ENCODE assay signal across 8 mouse cellular contexts in genomic region chr7:25754738-25755467, GRCm38 (mm10). TPM values are rescaled to one million over a fixed set of nuclear protein-coding genes. Genes with fewer than 3 reads are reported as not detected.
DNase-seq lines count a peak whose midpoint lies in the region; ATAC-seq and TF ChIP-seq lines count a peak whose summit lies in the region.

TSS of gene Hnrnpul1 (minus strand) at chr7:25754757.

- ATAC-seq in embryonic facial prominence, embryonic 15.5 days (ENCODE audit: insufficient number of reproducible peaks, low FRiP score, low TSS enrichment, low read depth) = peak; percentile 94
- peak; percentile 93 for ATAC-seq in limb, embryonic 14.5 days (ENCODE audit: low FRiP score, low read depth)
- peak; percentile 94 for ATAC-seq in midbrain, postnatal 0 days (ENCODE audit: low FRiP score)

- peak; percentile 27; the same call in 1 of the 2 replicates for TF ChIP-seq CTCF in bone marrow, adult 2 months (IDR thresholded peaks at IDR 0.05; ENCODE audit: control insufficient read depth, insufficient read depth, low read length)
- peak; percentile 72 for TF ChIP-seq CTCF in midbrain, postnatal 0 days (IDR thresholded peaks at IDR 0.05)

- peak; percentile 100 for DNase-seq in 416B (ENCODE audit: low read depth)
- peak; percentile 100 for DNase-seq in heart, adult 8-10 months (ENCODE audit: low spot score)
- peak; percentile 100 for DNase-seq in kidney, adult 9 months
- peak; percentile 100 for DNase-seq in limb, embryonic 14.5 days (ENCODE audit: low spot score)
- DNase-seq in midbrain, postnatal 0 days (ENCODE audit: low spot score) = peak; percentile 99
- DNase-seq in spleen, postnatal 14 days (ENCODE audit: low spot score in 2 of 2) = peak; percentile 99

- peak within 1 kb of the TSS; percentile 83 for H3K4me3 ChIP-seq in bone marrow, adult 2 months (replicated peaks; ENCODE audit: control insufficient read depth, low read depth, low read length)
- H3K4me3 ChIP-seq in embryonic facial prominence, embryonic 15.5 days (replicated peaks) = peak within 1 kb of the TSS; percentile 77
- peak within 1 kb of the TSS; percentile 98 for H3K4me3 ChIP-seq in limb, embryonic 14.5 days (replicated peaks; ENCODE audit: low read length)
- H3K4me3 ChIP-seq in midbrain, postnatal 0 days (ENCODE audit: low read depth, low read length) = peak within 1 kb of the TSS; percentile 98

- peak within 1 kb of the TSS; percentile 89 for H3K4me2 ChIP-seq in embryonic facial prominence, embryonic 15.5 days (replicated peaks)
- H3K4me2 ChIP-seq in limb, embryonic 14.5 days (replicated peaks; ENCODE audit: low read depth, low read length, severe bottlenecking) = peak within 1 kb of the TSS; percentile 96
- peak within 1 kb of the TSS; percentile 70 for H3K4me2 ChIP-seq in midbrain, postnatal 0 days (ENCODE audit: low read depth, low read length, poor library complexity, severe bottlenecking)

- no peaks in the 10 kb centered on the region for H3K9me3 ChIP-seq in embryonic facial prominence, embryonic 15.5 days (replicated peaks)
- H3K9me3 ChIP-seq in limb, embryonic 14.5 days (ENCODE audit: control insufficient read depth, low read length) = no peaks in the 10 kb centered on the region
- H3K9me3 ChIP-seq in midbrain, postnatal 0 days (ENCODE audit: low read length) = no peaks in the 10 kb centered on the region

- peaks cover 33% of the 10 kb centered on the region for H3K36me3 ChIP-seq in embryonic facial prominence, embryonic 15.5 days
- H3K36me3 ChIP-seq in limb, embryonic 14.5 days (ENCODE audit: control insufficient read depth, insufficient read depth, low read length) = peaks cover 40% of the 10 kb centered on the region
- peaks cover 8% of the 10 kb centered on the region for H3K36me3 ChIP-seq in midbrain, postnatal 0 days (ENCODE audit: insufficient read depth, low read length)

- TF ChIP-seq POLR2A in bone marrow, adult 2 months (IDR thresholded peaks at IDR 0.05; ENCODE audit: borderline replicate concordance, control insufficient read depth, low read depth, low read length) = peak; percentile 57; the same call in 1 of the 2 replicates
- TF ChIP-seq POLR2A in limb, embryonic 14.5 days (IDR thresholded peaks at IDR 0.05; ENCODE audit: borderline replicate concordance, extremely low read depth, insufficient read depth, insufficient read length) = no peak; the same call in 1 of the 2 replicates

- H3K9ac ChIP-seq in embryonic facial prominence, embryonic 15.5 days = peak within 1 kb of the TSS; percentile 96
- H3K9ac ChIP-seq in limb, embryonic 14.5 days (ENCODE audit: low read depth, low read length, severe bottlenecking) = peak within 1 kb of the TSS; percentile 99
- H3K9ac ChIP-seq in midbrain, postnatal 0 days (replicated peaks; ENCODE audit: low read length, poor library complexity, severe bottlenecking) = peak within 1 kb of the TSS; percentile 95

- peak within 1 kb of the TSS; percentile 96 for H3K27ac ChIP-seq in bone marrow, adult 2 months (ENCODE audit: control insufficient read depth, insufficient read depth, low read depth, low read length, poor library complexity)
- H3K27ac ChIP-seq in embryonic facial prominence, embryonic 15.5 days (replicated peaks) = peak within 1 kb of the TSS; percentile 99
- peak within 1 kb of the TSS; percentile 97 for H3K27ac ChIP-seq in limb, embryonic 14.5 days (replicated peaks; ENCODE audit: low read depth, low read length)
- peak within 1 kb of the TSS; percentile 96 for H3K27ac ChIP-seq in midbrain, postnatal 0 days (ENCODE audit: low read depth, low read length)

- H3K27me3 ChIP-seq in embryonic facial prominence, embryonic 15.5 days = no peaks in the 10 kb centered on the region
- no peaks in the 10 kb centered on the region for H3K27me3 ChIP-seq in limb, embryonic 14.5 days (ENCODE audit: control insufficient read depth, insufficient read depth, low read length)
- no peaks in the 10 kb centered on the region for H3K27me3 ChIP-seq in midbrain, postnatal 0 days (ENCODE audit: insufficient read depth, low read length)

- under 1% methylated on average over 55 of the region's 55 CpGs for WGBS in bone marrow, adult 2 months
- WGBS in embryonic facial prominence, embryonic 15.5 days = under 1% methylated on average over 51 of the region's 55 CpGs
- under 1% methylated on average over 52 of the region's 55 CpGs for WGBS in limb, embryonic 14.5 days
- under 1% methylated on average over 55 of the region's 55 CpGs for WGBS in midbrain, postnatal 0 days

- H3K4me1 ChIP-seq in bone marrow, adult 2 months (ENCODE audit: control insufficient read depth, insufficient read depth, low read length) = peaks cover 2% of the 10 kb centered on the region; the same call in 1 of the 2 replicates
- peaks cover 25% of the 10 kb centered on the region for H3K4me1 ChIP-seq in embryonic facial prominence, embryonic 15.5 days
- peaks cover 13% of the 10 kb centered on the region for H3K4me1 ChIP-seq in limb, embryonic 14.5 days (ENCODE audit: control insufficient read depth, insufficient read depth, low read length)
- H3K4me1 ChIP-seq in midbrain, postnatal 0 days (ENCODE audit: insufficient read depth, low read length) = peaks cover 8% of the 10 kb centered on the region

RNA-seq across cellular contexts. Expression of gene Hnrnpul1, which starts in this region (rescaled TPM):
- 74.6 and 75.3 TPM in 2 replicates for polyA plus RNA-seq in bone marrow, adult 2 months (2011; ENCODE audit: insufficient read depth, insufficient read length, low replicate concordance, missing spikeins)
- polyA plus RNA-seq in embryonic facial prominence, embryonic 15.5 days (2015; fragmentation: Nextera tagmentation; extraction: Ambion mirVana) = 56.8 and 61.0 TPM in 2 replicates
- total RNA-seq in heart, adult 8-10 months (2022) = 10 to 100 TPM; 65.8 to 82.6 (median 71.5) TPM
- polyA plus RNA-seq in limb, embryonic 14.5 days (2012; rRNA removed) = 66.8 and 73.4 TPM in 2 replicates
- 77.1 and 80.7 TPM in 2 replicates for polyA plus RNA-seq in limb, embryonic 14.5 days (2014; fragmentation: Nextera tagmentation; extraction: Ambion mirVana)
- 117 and 126 TPM in 2 replicates for total RNA-seq in midbrain, postnatal 0 days (2014; rRNA removed)
- polyA plus RNA-seq in midbrain, postnatal 0 days (2015; fragmentation: Nextera tagmentation; extraction: Ambion mirVana) = 41.8 and 47.8 TPM in 2 replicates

Comparison
In these comparisons a context has a peak if more than half of its experiments do, and no peak if none do; other contexts are left out.
1. Peak in every context shown above with its lines: DNase-seq, ATAC-seq, H3K4me3 ChIP-seq and H3K27ac ChIP-seq.